Mouse (Mus musculus) liver, embryonic 13.5 days (tissue): Measurements from ENCODE around the gene Xab2. TPM values are rescaled to one million over a fixed set of nuclear protein-coding genes. Genes with fewer than 3 reads are reported as not detected.

Source experiments
- ATAC-seq: fragments of 200-750 bp; cut with Nextera tagmentation; 2 replicates; pipeline ENCODE4 v1.8.0; 2017; ENCODE audit warnings: low read depth, mild to moderate bottlenecking, moderate number of reproducible peaks, moderate library complexity
- DNase-seq: peaks from one replicate; pipeline ENCODE4 v3.0.0; 2022
- H3K27ac ChIP-seq: fragments of 300-500 bp; sonication (generic); 2 replicates; pipeline ENCODE4 v1.5.1; 2015; ENCODE audit warnings: moderate library complexity, mild to moderate bottlenecking, inconsistent platforms
- H3K27me3 ChIP-seq: fragments of 300-500 bp; sonication (generic); 2 replicates; pipeline ENCODE4 v1.6.1; 2015; ENCODE audit warnings: mild to moderate bottlenecking, inconsistent platforms
- H3K36me3 ChIP-seq: fragments of 300-500 bp; sonication (generic); 2 replicates; pipeline ENCODE4 v1.6.1; 2015; ENCODE audit warnings: mild to moderate bottlenecking, inconsistent platforms
- H3K4me1 ChIP-seq: fragments of 300-500 bp; sonication (generic); replicated peaks from 2 replicates; pipeline ENCODE4 v1.6.1; 2015; ENCODE audit warnings: inconsistent platforms
- H3K4me2 ChIP-seq: fragments of 300-500 bp; sonication (generic); 2 replicates; pipeline ENCODE4 v1.6.1; 2015; ENCODE audit warnings: inconsistent platforms, mild to moderate bottlenecking, moderate library complexity
- H3K4me3 ChIP-seq: fragments of 300-500 bp; sonication (generic); replicated peaks from 2 replicates; pipeline ENCODE4 v1.5.1; 2015; ENCODE audit warnings: mild to moderate bottlenecking, inconsistent platforms
- H3K9ac ChIP-seq: fragments of 300-500 bp; sonication (generic); 2 replicates; pipeline ENCODE4 v1.6.1; 2015; ENCODE audit warnings: mild to moderate bottlenecking, inconsistent platforms
- H3K9me3 ChIP-seq: fragments of 300-500 bp; sonication (generic); replicated peaks from 2 replicates; pipeline ENCODE4 v1.6.1; 2016; ENCODE audit warnings: inconsistent platforms
- WGBS: fragments of 180-500 bp; shearing (Covaris S2); methylation state at CpG from one replicate; pipeline ENCODE4 v1.1.7; 2015; ENCODE audit not compliant: insufficient replicate concordance; 5-methylcytosine and 5-hydroxymethylcytosine counted together
- polyA plus RNA-seq: library from polyadenylated mRNA; unstranded; fragments of >200 nt; fragmentation: Nextera tagmentation; extraction: Ambion mirVana; gene quantifications from 2 replicates; pipeline ENCODE4 v1.2.1, GENCODE M21; 2015

Gene Xab2
- polyA plus RNA-seq, 1 experiment from 2014 or later = 34.9 TPM

DNA sequence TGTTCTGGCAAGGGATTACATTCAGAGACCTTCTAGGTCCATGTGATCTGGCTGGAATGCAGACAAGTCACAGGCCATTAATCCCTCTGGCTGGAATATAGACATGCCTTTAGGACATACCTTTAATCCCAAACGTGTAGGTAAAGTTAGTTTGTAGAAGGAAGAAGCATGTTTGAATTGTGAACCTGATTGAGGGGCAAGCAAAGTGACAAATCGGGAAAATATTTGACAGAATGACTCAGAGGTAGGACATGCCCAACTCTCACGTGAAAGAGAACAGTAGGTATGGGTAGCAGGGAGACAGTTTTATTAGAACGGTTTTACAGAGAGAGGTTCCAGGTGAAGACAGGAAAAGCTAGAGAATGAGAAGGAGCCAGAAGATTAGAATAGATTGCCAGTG is 26.4 kb upstream of the Xab2 start:
- Histone ChIP-seq H3K36me3 (peaks cover 2% of the 10 kb centered on the region), H3K9ac (no peak overlapping the region), H3K4me1 (peaks cover 11% of the 10 kb centered on the region), H3K9me3 (no peaks in the 10 kb centered on the region), H3K4me2 (no peak overlapping the region), H3K27me3 (0 out of 2 replicates have a peak, but pooled peaks cover 4% of the 10 kb centered on the region), H3K27ac (no peak overlapping the region), H3K4me3 (no peak overlapping the region)
- ATAC-seq (no peak), DNase-seq (no peak)
- 61% methylated on average over 4 of the region's 4 CpGs for WGBS

DNA sequence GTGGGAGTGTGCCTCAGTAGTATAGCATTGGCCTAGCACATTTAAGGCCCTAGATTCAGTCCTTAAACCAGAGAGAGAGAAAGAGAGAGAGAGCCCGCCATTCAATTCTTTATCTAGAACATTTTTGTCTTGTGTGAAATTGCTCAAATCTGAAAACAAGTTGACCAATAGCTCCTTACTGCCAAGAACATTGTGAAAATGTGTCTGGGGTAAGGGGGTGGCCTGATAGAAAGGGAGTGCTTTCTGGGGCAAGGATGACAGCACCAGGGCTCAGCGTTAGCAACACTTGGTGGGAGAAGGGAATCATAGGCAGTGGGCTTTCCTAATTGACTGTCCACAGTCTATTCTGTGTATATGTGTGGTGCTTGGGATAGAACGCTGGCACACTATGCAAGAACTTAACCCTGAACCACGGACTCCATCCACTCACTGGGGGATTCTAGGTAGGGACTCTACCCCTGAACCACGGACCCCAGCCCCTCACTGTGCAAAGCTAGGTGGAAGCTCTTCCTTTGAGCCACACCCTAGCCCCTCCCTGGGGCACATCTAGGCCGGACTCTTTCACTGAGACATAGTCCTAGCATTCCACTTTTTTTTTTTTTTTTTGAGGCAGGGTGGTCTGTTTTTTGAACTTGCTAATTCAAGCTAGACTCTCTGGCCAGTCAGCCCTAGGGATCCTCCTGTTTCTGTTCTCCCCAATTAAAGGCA is 25.9 kb upstream of the Xab2 start:
- peaks cover 7% of the 10 kb centered on the region for H3K36me3 ChIP-seq
- no peak overlapping the region for H3K4me2 ChIP-seq
- peaks cover 11% of the 10 kb centered on the region for H3K4me1 ChIP-seq
- H3K27ac ChIP-seq = no peak overlapping the region
- H3K27me3 ChIP-seq = 0 out of 2 replicates have a peak, but pooled peaks cover under 1% of the 10 kb centered on the region
- H3K9ac ChIP-seq = no peak overlapping the region
- 65% methylated on average over 6 of the region's 6 CpGs for WGBS
- DNase-seq (no peak), ATAC-seq (no peak)
- H3K9me3 ChIP-seq = no peaks in the 10 kb centered on the region
- H3K4me3 ChIP-seq = no peak overlapping the region

DNA sequence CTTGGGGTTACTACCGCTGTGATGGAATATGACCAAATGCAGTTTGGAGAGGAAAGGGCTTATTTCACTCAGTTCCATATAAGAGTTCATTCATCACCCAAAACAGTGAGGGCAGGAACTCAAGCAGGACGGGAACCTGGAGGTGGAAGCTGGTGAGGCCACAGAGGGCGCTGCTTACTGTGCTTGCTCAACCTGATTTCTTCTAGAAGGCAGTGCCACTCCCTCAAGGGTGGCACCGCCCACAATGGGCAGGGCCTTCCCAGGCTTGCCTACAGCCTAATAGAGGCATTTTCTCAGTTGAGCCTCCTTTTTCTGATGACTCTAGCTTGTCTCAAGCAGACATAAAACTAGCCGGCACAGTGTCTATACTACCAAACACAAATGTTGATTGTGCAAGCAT is 24.7 kb upstream of the Xab2 start:
- Histone ChIP-seq H3K27me3 (no peaks in the 10 kb centered on the region), H3K9me3 (no peaks in the 10 kb centered on the region), H3K4me2 (no peak overlapping the region), H3K4me1 (peaks cover 11% of the 10 kb centered on the region), H3K9ac (no peak overlapping the region), H3K4me3 (no peak overlapping the region), H3K27ac (no peak overlapping the region), H3K36me3 (peaks cover 18% of the 10 kb centered on the region)
- DNase-seq (peak; percentile 62), ATAC-seq (peak; percentile 79)
- 9% methylated on average over 5 of the region's 5 CpGs for WGBS

DNA sequence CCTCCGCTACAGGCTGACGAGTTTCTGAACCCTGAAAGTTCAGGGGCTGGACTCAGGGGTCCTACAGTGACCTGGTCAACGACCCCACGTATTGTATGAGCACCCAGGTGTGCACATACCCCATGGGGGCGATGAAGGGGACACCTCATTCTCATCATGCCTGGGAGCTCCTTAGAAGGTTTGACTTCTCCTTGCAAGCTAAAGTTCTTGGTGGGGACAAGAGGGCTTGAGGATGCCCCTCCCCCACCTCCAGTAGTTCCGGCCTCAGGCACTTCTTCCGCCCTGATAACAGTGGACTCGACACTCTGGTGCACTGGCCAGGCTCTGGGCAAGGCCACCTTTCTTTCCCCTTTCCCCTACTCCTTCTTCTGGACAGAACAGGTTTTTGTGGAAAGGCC is 10.4 kb upstream of the Xab2 start:
- peak overlapping the region; percentile 84 for H3K9ac ChIP-seq
- H3K4me2 ChIP-seq = peak overlapping the region; percentile 90
- H3K36me3 ChIP-seq = peaks cover 37% of the 10 kb centered on the region
- no peaks in the 10 kb centered on the region for H3K9me3 ChIP-seq
- H3K27ac ChIP-seq = peak overlapping the region; percentile 71
- H3K27me3 ChIP-seq = 0 out of 2 replicates have a peak, but pooled peaks cover 8% of the 10 kb centered on the region
- peaks cover 24% of the 10 kb centered on the region for H3K4me1 ChIP-seq
- peak; percentile 61 for ATAC-seq
- peak; percentile 54 for DNase-seq
- 5% methylated on average over 8 of the region's 8 CpGs for WGBS
- H3K4me3 ChIP-seq = peak overlapping the region; percentile 80

DNA sequence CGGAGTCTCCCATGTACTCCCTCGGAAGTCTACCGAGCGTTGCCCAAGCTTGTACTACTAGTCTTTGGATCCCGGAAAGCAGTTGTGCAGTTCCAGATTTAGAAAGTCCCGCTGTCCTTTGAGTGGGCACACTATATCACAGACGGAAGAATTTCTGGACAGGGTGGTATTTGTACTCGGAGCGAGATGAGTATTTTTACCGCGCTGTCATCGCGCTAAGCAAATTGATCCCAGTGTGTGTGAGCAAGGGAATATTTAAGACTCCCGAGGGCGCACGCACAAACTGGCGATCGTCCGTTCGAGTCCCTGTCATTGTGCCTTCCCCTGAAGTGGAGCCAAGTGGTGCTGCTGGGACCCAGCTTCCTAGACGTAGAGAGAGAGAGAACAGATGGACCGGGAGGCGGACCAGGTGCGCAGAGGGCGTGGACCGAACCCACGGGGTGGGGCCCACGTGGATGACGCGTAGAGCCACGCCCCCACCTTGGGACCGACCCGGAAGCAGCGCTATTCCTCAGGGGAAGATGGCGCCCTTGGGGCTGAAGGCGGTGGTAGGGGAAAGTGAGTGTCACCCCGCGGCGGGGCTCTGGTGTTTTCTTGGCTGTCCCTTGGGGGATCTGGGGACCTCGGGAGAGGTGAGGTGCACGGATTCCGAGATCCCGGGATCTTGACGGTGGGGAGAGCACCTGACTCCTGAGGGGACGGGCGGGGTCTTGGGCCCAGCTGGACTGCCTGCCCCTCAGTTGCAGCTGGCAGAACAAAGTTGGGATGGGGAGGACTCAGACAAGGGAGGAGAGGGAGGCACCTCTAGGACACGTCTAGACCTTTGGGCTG is 9.7 kb upstream of the Xab2 start, which contains the start of gene Stxbp2:
Gene Stxbp2 (plus strand): TSS at position 309 of the 831 bp plus-strand sequence.
- Histone ChIP-seq H3K27ac (peak within 1 kb of the TSS; percentile 71), H3K4me1 (peaks cover 24% of the 10 kb centered on the region), H3K27me3 (0 out of 2 replicates have a peak, but pooled peaks cover 8% of the 10 kb centered on the region), H3K9me3 (no peaks in the 10 kb centered on the region), H3K4me2 (peak within 1 kb of the TSS; percentile 90), H3K36me3 (peaks cover 31% of the 10 kb centered on the region), H3K9ac (peak within 1 kb of the TSS; percentile 84), H3K4me3 (peak within 1 kb of the TSS; percentile 80)
- ATAC-seq (peak; percentile 93), DNase-seq (peak; percentile 85)
- 5% methylated on average over 47 of the region's 47 CpGs for WGBS

DNA sequence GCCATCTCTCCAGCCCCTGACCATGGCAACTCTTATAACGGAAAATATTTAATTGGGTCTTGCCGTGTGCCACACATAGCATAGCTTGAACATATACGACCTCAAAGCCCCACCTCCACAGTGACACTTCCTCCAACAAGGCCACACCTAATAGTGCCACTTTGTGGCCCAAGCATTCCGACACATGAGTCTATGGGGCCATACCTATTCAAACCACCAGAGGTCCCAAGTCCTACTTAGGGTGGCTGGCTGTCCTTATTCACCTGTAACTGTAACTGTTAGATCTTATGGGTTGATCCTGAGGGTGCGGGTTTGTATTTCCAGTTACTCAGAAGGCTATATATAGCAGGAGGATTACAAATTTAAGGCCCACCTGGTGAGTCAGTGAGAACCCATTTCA is 6.9 kb upstream of the Xab2 start:
- 42% methylated on average over 5 of the region's 5 CpGs for WGBS
- H3K27me3 ChIP-seq = 0 out of 2 replicates have a peak, but pooled peaks cover 8% of the 10 kb centered on the region
- H3K4me2 ChIP-seq = no peak overlapping the region
- H3K4me3 ChIP-seq = no peak overlapping the region
- no peak overlapping the region for H3K27ac ChIP-seq
- no peaks in the 10 kb centered on the region for H3K9me3 ChIP-seq
- peaks cover 24% of the 10 kb centered on the region for H3K4me1 ChIP-seq
- H3K9ac ChIP-seq = no peak overlapping the region
- no peak for ATAC-seq
- peaks cover 9% of the 10 kb centered on the region for H3K36me3 ChIP-seq
- DNase-seq = peak; percentile 15

DNA sequence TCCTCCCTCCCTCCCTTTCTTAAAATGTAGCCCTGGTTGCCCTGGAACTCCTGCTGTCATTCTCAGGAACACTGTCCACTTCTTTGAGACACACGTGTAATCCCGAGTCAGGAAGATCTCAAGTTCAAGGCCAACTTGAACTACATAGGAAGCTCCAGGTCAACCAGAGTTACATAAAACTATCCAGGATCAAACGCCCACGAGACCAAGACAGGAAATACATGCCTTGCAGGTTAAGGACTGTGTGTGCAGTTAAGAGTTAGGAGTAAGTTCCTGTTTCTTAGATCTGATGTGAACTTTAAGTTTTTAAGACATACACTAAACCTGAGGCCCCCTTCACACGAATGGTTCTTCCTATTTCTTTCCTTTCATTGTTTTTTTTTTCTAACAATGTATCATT is 5.9 kb upstream of the Xab2 start:
- Histone ChIP-seq H3K27ac (no peak overlapping the region), H3K27me3 (0 out of 2 replicates have a peak, but pooled peaks cover 8% of the 10 kb centered on the region), H3K9me3 (no peaks in the 10 kb centered on the region), H3K4me2 (no peak overlapping the region), H3K4me1 (peaks cover 24% of the 10 kb centered on the region), H3K9ac (no peak overlapping the region), H3K36me3 (peaks cover 8% of the 10 kb centered on the region; the same call in 1 of the 2 replicates), H3K4me3 (no peak overlapping the region)
- WGBS = 22% methylated on average over 5 of the region's 5 CpGs
- no peak for ATAC-seq
- no peak for DNase-seq

DNA sequence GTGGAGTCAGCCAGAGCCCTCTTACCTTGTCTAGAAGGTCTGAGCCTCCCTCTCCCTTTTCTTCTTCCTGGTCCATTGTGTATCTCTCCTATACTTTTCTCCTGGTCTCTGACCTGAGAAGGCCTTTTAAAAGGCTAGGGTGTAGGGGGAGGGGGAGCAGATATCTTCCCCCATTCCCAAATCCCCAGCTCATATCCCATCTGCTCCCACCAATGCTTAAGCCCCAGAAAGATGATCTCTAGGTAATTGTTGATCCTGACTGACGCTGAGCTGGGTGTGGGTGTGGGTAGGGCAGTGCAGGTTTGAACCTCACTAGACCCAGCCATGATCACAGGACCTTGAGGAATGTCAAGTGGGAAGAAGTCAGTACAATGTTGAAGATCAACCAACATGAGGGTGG is 4.3 kb upstream of the Xab2 start, which contains the start of gene Pcp2:
Gene Pcp2 (minus strand): TSS at position 101 of the 400 bp plus-strand sequence.
- H3K4me1 ChIP-seq = peaks cover 16% of the 10 kb centered on the region
- WGBS = 54% methylated on average over 1 of the region's 1 CpGs
- H3K27ac ChIP-seq = no peak within 1 kb of the TSS
- DNase-seq = no peak
- peaks cover 8% of the 10 kb centered on the region; the same call in 1 of the 2 replicates for H3K36me3 ChIP-seq
- H3K4me3 ChIP-seq = no peak within 1 kb of the TSS
- no peak for ATAC-seq
- H3K9me3 ChIP-seq = no peaks in the 10 kb centered on the region
- 0 out of 2 replicates have a peak, but pooled peaks cover 8% of the 10 kb centered on the region for H3K27me3 ChIP-seq
- H3K9ac ChIP-seq = no peak within 1 kb of the TSS
- no peak within 1 kb of the TSS for H3K4me2 ChIP-seq

DNA sequence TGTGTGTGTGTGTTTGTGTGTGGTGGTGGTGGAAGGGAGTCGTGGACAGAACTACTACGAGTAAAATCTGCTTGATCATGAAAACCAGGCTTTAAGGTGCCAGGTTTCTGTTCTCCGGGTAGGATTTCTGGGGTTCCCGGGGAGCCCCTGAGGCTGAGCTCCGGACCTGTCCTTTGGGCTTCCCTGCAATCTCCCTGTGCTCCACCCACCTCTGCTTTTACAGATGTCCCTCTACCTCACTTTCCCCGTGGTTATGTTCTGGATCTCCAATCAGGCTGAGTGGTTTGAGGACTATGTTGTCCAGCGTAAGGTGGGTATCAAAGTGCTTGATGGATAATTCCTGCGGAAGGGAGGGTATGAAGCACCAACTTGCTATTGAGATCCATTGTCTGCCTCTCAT is 1.0 kb upstream of the Xab2 start:
- Histone ChIP-seq H3K4me2 (peak overlapping the region; percentile 80), H3K9ac (peak overlapping the region; percentile 83), H3K9me3 (no peaks in the 10 kb centered on the region), H3K4me1 (peaks cover 32% of the 10 kb centered on the region), H3K36me3 (peaks cover 25% of the 10 kb centered on the region), H3K4me3 (peak overlapping the region; percentile 95), H3K27ac (no peak overlapping the region), H3K27me3 (no peaks in the 10 kb centered on the region)
- DNase-seq = no peak
- ATAC-seq = no peak
- 59% methylated on average over 8 of the region's 8 CpGs for WGBS

DNA sequence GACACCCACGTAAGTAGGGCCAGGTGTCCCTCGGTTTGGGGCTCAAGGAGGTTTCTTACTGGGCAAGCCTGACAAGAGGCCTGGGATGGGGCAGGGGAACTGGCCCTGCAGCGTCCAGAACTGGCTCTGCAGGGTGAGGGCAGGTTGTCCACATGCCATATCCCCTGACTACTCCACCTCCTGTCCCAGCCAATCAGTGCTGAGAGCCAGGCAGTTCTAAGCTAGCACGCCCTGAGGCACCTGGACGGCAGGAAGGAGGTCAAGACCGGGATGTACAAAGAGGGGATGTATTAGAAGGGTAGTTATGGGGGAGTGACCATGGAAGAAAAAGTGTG is 11.3 kb downstream of the Xab2 start:
- no peak overlapping the region for H3K9ac ChIP-seq
- H3K4me1 ChIP-seq = peaks cover 7% of the 10 kb centered on the region; the same call in 1 of the 2 replicates
- H3K4me2 ChIP-seq = no peak overlapping the region
- H3K27me3 ChIP-seq = no peaks in the 10 kb centered on the region
- DNase-seq (no peak), ATAC-seq (no peak)
- no peak overlapping the region for H3K27ac ChIP-seq
- WGBS = 81% methylated on average over 6 of the region's 6 CpGs
- H3K4me3 ChIP-seq = no peak overlapping the region
- H3K36me3 ChIP-seq = peaks cover 74% of the 10 kb centered on the region
- no peaks in the 10 kb centered on the region for H3K9me3 ChIP-seq

DNA sequence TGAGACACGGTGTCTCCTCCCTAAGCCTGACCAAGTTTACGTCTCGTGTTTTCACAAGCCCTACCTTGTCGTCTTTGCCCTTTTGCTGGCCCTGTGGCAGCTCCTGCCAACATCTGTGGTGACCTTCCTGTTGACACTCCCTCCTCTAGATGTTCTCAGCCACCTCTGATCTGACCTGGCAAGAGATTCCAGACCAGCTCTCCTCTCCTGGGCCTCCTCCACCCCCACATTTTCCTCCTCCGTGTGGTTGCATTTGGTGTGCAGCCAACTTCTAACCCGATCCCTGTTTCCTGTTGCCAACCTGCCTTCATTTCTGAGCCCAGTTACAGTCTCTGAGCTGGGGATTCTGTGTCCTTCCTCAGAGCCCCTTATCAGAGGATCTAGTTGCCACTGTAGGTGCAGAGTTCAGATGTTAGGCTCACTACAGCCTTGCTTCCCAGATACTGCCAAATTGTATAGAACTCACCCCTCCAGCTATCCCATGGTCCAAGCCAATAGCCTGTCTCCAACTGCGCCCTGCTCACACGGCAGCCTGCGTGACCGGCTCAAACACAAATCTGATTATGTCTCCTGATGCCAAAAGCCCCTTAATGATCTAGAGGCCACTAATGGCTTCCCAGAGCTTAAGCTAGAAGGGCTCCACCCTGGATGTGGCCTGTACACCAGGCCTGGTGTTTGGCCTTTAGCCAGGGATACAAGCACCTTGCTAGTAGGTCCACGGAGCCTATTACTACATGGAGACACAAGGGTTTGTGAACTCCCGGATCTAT is 11.9 kb downstream of the Xab2 start:
- Histone ChIP-seq H3K27ac (no peak overlapping the region), H3K27me3 (no peaks in the 10 kb centered on the region), H3K9ac (no peak overlapping the region), H3K4me3 (no peak overlapping the region), H3K4me2 (no peak overlapping the region), H3K9me3 (no peaks in the 10 kb centered on the region), H3K4me1 (peaks cover 7% of the 10 kb centered on the region; the same call in 1 of the 2 replicates), H3K36me3 (peaks cover 69% of the 10 kb centered on the region)
- ATAC-seq = no peak
- no peak for DNase-seq
- 82% methylated on average over 12 of the region's 12 CpGs for WGBS
